Mouse (Mus musculus) thymus, adult 2 months (tissue): ENCODE measurements at regions not wholly inside any gene's neighbourhood (a gene's known extent, or its start where the extent isn't known, plus 50 kb on each side); places are given as distances from the start of the nearest gene placed in this dataset.

Source experiments
- DNase-seq: peaks from one replicate; pipeline ENCODE4 v3.0.0; 2021
- H3K27ac ChIP-seq: fragments of 200-500 bp; 2 replicates; pipeline ENCODE4 v1.5.1; 2012; ENCODE audit warnings: low read length, control low read depth; ENCODE audit not compliant: control insufficient read depth, insufficient read depth
- H3K27me3 ChIP-seq: fragments of 200-500 bp; 2 replicates; pipeline ENCODE4 v1.6.1; 2012; ENCODE audit warnings: mild to moderate bottlenecking, low read length, moderate library complexity, mixed read lengths; ENCODE audit not compliant: control insufficient read depth, insufficient read depth
- H3K36me3 ChIP-seq: fragments of 200-500 bp; 2 replicates; pipeline ENCODE4 v1.6.1; 2012; ENCODE audit warnings: mild to moderate bottlenecking, low read length, moderate library complexity; ENCODE audit not compliant: control insufficient read depth, insufficient read depth
- H3K4me1 ChIP-seq: fragments of 200-500 bp; replicated peaks from 2 replicates; pipeline ENCODE4 v1.6.1; 2012; ENCODE audit warnings: low read length; ENCODE audit not compliant: control insufficient read depth, insufficient read depth
- H3K4me3 ChIP-seq: fragments of 200-500 bp; 2 replicates; pipeline ENCODE4 v1.5.1; 2012; ENCODE audit warnings: mild to moderate bottlenecking, low read length, control low read depth, moderate library complexity; ENCODE audit not compliant: control insufficient read depth, insufficient read depth
- CTCF ChIP-seq: fragments of 200-500 bp; IDR thresholded peaks from 2 replicates; pipeline ENCODE4 v1.5.1; 2012; ENCODE audit warnings: mild to moderate bottlenecking, control low read depth, low read length, moderate library complexity, borderline replicate concordance; ENCODE audit not compliant: control insufficient read depth, poor library complexity, insufficient read depth; ENCODE audit errors: extremely low read depth
- POLR2A ChIP-seq: fragments of 200-500 bp; IDR thresholded peaks from 2 replicates; pipeline ENCODE4 v1.6.1; 2012; ENCODE audit warnings: mild to moderate bottlenecking, low read length, control low read depth, moderate library complexity; ENCODE audit not compliant: control insufficient read depth, poor library complexity, insufficient read depth; ENCODE audit errors: extremely low read depth
- WGBS: fragments of 180-500 bp; shearing (Covaris S2); methylation state at CpG from one replicate; pipeline ENCODE4 v1.1.7; 2018; 5-methylcytosine and 5-hydroxymethylcytosine counted together

DNA sequence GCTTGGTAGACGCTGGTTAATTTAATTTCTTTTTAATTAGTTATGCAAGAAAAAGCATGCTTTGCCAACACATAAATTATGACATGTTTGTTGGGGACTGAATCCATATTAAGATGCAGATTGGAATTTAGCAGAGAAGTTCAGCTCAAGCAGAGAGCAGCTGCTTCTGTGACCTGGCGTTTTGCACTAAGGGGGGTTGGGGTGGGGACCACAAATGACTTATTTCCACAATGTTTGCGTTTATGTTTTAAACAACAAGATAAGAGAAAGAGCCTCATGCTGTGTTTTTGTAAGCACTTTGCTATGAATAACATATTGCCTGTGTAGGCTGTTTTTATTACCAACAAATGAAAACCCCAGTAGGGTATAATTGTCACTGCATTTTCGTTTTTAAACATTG, 148.8 kb upstream of the Fstl4 start:
- TF ChIP-seq CTCF = no peak
- no peak for TF ChIP-seq POLR2A
- DNase-seq = no peak
- WGBS = 88% methylated on average over 4 of the region's 4 CpGs
- no peaks in the 10 kb centered on the region for H3K36me3 ChIP-seq
- no peak overlapping the region for H3K27ac ChIP-seq
- no peak overlapping the region for H3K4me3 ChIP-seq
- no peaks in the 10 kb centered on the region for H3K27me3 ChIP-seq
- peaks cover 6% of the 10 kb centered on the region for H3K4me1 ChIP-seq

DNA sequence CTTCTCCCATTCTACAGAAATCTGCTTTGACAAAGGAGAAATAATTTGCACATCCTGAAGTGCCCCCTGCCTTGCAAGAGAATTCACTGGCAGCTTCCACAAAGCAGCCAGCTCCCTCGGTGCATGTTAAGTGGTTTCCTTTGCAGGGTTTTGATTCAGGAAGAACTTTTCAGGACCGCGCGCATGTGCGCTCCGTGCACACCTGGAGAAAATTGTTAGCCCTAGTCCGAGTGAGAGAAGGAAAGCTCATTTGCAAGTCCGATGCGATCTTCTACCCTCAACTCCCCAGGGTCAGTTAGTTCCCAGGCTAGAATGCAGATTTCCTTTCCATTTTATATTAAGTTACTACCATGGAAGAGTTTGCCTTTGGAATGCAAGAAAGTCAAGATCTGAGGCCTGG, 145.8 kb upstream of the Fstl4 start:
- DNase-seq = no peak
- peaks cover 6% of the 10 kb centered on the region; the same call in 1 of the 2 replicates for H3K4me1 ChIP-seq
- no peaks in the 10 kb centered on the region for H3K36me3 ChIP-seq
- TF ChIP-seq POLR2A (no peak), CTCF (no peak)
- H3K27ac ChIP-seq = no peak overlapping the region
- H3K4me3 ChIP-seq = no peak overlapping the region
- WGBS = 29% methylated on average over 9 of the region's 9 CpGs
- no peaks in the 10 kb centered on the region for H3K27me3 ChIP-seq

DNA sequence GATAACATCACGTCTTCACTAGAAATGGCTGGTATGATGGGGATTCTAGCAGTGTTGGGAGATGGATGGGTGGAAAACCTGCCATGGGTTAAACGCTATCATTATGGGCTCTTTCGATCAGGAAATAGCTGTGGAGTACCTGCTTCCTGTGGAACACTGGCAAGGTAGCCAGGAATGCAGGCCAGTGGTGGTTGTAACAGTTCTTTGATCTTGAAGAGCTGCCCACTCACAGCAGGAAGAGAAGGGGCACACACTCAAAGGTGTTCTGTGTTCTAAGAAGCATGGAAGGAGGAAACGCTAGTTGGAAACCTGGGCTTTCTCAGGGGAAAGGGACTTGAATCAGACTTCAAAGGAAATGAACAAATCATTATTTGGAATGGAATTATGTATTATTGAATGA, 141.6 kb upstream of the Fstl4 start:
- H3K36me3 ChIP-seq = no peaks in the 10 kb centered on the region
- TF ChIP-seq POLR2A = no peak
- H3K27ac ChIP-seq = no peak overlapping the region
- WGBS = 60% methylated on average over 4 of the region's 4 CpGs
- H3K4me3 ChIP-seq = no peak overlapping the region
- peaks cover 6% of the 10 kb centered on the region; the same call in 1 of the 2 replicates for H3K4me1 ChIP-seq
- no peaks in the 10 kb centered on the region for H3K27me3 ChIP-seq
- DNase-seq = no peak

DNA sequence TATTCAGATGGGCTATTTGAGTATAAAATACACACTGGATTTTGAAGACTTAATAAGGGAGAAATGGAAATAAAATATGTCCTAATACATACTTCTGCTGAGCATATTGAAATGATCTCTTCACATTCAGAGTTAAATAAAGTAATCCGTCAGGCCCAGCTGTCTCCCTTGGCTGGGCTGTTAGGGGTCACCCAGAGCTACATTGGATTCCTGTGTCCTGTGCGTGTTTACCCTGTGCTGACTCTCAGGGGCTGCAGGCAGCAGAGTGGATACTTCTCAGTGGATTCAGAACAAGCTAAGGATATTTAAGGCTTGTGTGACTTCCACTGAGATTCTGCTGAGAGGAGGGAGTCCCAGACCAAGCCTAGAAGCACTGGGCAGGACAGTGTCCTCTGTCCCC, 135.6 kb upstream of the Fstl4 start:
- H3K4me3 ChIP-seq = no peak overlapping the region
- 97% methylated on average over 2 of the region's 2 CpGs for WGBS
- TF ChIP-seq POLR2A (no peak), CTCF (no peak)
- H3K27me3 ChIP-seq = no peaks in the 10 kb centered on the region
- H3K27ac ChIP-seq = no peak overlapping the region
- no peak for DNase-seq
- no peaks in the 10 kb centered on the region for H3K36me3 ChIP-seq
- no peaks in the 10 kb centered on the region for H3K4me1 ChIP-seq

DNA sequence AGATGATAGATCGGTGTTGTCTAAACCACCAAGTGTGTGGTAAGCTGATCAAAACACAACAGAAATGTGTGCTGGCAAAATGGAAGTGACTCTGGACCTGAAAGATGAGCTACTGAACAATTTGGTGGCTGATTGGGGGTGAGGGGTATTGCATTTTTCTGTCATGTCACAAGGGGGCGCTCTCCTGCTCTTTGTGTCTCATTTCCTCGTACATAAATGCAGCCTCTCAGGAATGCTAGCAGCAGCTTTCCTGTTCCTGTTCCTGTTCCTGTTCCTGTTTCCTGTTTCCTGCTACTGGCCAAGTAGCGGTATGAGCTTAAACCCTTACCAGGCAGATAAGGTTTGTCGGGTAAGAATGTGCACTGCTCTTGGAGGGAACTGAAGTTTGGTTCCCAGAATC, 134.7 kb upstream of the Fstl4 start:
- 46% methylated on average over 5 of the region's 5 CpGs for WGBS
- Histone ChIP-seq H3K27ac (no peak overlapping the region), H3K4me1 (no peaks in the 10 kb centered on the region), H3K36me3 (no peaks in the 10 kb centered on the region), H3K4me3 (no peak overlapping the region), H3K27me3 (no peaks in the 10 kb centered on the region)
- no peak for DNase-seq
- TF ChIP-seq CTCF (no peak), POLR2A (no peak)

DNA sequence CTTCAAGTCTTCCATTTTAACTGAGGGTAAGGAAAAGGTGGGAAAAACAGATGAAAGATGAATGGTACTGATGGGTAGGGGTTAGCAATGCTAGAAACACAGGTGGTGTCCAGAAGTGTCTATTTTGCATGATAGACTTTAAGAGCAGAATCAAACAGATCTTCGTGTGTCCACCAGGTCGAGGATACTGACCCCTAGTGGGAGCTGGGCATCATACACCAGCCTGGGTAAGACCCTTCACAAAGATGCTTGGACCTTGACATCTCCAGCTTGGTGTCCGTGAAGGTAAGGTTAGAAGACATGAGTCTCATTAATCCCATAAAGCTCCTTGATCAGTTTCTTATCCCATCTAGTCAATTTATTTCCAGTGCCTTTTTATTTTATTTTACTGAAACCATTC, 132.9 kb upstream of the Fstl4 start:
- no peaks in the 10 kb centered on the region for H3K27me3 ChIP-seq
- 53% methylated on average over 3 of the region's 3 CpGs for WGBS
- no peaks in the 10 kb centered on the region for H3K36me3 ChIP-seq
- TF ChIP-seq POLR2A = no peak
- TF ChIP-seq CTCF = no peak
- no peak overlapping the region for H3K27ac ChIP-seq
- H3K4me1 ChIP-seq = no peaks in the 10 kb centered on the region
- DNase-seq = no peak
- no peak overlapping the region for H3K4me3 ChIP-seq

DNA sequence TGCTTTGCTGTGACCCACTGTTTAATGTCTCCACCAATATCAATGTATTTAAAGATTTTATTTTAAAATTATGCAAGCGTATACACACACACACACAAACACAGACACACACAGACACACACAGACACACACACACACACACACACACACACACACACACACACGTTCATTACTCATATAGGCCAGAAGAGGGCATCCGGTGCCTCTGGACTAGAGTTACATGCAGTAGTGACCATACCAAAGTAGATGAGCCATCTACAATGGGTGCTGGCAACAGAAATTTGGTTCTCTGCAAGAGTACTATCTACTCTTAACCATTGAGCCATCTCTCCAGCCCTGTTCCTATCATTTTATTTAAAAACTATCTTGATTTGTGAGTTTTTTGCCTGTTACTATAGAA, 130.2 kb upstream of the Fstl4 start:
- Histone ChIP-seq H3K27me3 (no peaks in the 10 kb centered on the region), H3K27ac (no peak overlapping the region), H3K4me1 (no peaks in the 10 kb centered on the region), H3K4me3 (no peak overlapping the region), H3K36me3 (no peaks in the 10 kb centered on the region)
- TF ChIP-seq POLR2A (no peak), CTCF (no peak)
- 77% methylated on average over 3 of the region's 3 CpGs for WGBS
- no peak for DNase-seq
